Mouse (Mus musculus) brown adipose tissue, adult 24 weeks (tissue): ENCODE results near the gene Nhej1. TPM values are rescaled to one million over a fixed set of nuclear protein-coding genes. Genes with fewer than 3 reads are reported as not detected.

Experiments
- H3K27ac ChIP-seq: fragments of 200-500 bp; replicated peaks from 2 replicates; pipeline ENCODE4 v1.5.1; 2012; ENCODE audit warnings: low read depth, mild to moderate bottlenecking, low read length
- H3K4me1 ChIP-seq: fragments of 200-500 bp; 2 replicates; pipeline ENCODE4 v1.6.1; 2012; ENCODE audit warnings: low read length, mixed read lengths; ENCODE audit not compliant: control insufficient read depth, insufficient read depth, insufficient read length
- H3K4me3 ChIP-seq: fragments of 200-500 bp; 2 replicates; pipeline ENCODE4 v1.5.1; 2012; ENCODE audit warnings: low read depth, mild to moderate bottlenecking, low read length, moderate library complexity; ENCODE audit not compliant: insufficient read depth
- polyA plus RNA-seq: library from polyadenylated mRNA; stranded (reverse); fragments of >200 nt; gene quantifications from 2 replicates; pipeline ENCODE4 v1.2.4, GENCODE M21; 2012; ENCODE audit not compliant: missing spikeins, insufficient read depth, insufficient read length

The Nhej1 gene
- polyA plus RNA-seq, 1 experiment = 8.2 TPM

DNA sequence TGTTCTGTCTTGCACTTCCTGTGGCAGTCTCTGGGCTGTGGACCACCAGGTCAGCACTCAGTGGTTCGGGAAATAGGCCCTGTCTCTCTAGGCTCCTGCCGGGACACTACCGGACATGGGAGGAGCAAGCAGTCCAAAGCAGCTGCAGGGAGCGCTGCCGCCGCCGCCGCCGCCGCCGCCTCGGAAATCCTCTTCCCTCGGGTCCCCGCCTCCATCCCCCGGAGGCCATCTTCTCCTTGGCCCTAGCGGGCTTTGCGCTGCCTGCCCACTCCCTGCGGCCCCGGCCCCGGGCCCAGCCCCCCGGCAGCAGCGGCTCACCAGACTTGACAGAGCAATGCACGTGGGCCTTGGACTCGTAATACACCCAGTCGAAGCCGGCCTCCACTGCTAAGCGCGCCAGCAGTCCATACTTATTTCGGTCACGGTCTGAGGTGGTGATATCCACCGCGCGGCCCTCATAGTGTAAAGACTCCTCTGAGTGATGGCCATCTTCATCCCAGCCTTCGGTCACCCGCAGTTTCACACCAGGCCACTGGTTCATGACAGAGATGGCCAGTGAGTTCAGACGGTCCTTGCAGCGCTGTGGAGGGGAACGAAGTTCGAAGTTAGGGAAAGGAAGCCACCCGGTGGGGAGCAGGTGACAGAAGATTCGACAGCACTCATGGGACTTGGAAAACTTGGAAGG, 176.9 kb downstream of the Nhej1 start:
- peaks cover 10% of the 10 kb centered on the region for H3K4me1 ChIP-seq
- H3K4me3 ChIP-seq = peak overlapping the region; percentile 29
- no peak overlapping the region for H3K27ac ChIP-seq

DNA sequence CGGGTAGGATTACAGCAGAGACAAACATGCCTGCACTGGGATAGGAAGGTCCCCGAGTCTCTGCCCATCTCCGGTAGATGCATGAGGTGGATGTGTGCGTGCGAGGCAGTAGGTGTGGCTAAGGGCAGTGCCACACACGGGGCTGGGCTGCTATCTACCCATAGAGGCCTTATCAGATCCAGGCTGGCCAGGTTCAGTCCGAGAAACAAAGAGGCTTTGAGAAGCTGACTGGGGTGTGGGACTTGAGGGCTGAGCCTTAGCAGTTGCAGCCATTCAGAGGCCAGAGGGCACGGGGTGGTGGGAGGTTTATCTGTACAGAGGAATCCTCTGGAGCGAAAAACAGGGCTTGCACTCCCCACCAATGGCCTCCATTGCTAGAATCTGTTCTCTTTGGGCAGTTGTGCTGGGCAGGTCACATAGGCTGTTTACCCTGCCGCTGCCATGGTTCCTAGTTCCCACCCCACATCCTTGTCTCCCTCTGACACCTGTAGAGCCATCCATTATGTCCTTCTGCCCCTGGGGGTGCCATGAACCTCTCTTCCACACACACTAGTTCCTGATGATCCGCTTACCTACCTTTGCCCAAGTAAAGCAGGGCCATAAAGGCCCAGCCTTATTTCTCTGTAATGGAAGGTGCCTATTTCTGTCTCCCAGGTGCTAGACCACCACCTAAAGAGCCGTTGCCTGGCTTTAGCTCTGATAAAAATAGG, 183.2 kb downstream of the Nhej1 start:
- Histone ChIP-seq H3K27ac (no peak overlapping the region), H3K4me1 (no peaks in the 10 kb centered on the region), H3K4me3 (no peak overlapping the region)

DNA sequence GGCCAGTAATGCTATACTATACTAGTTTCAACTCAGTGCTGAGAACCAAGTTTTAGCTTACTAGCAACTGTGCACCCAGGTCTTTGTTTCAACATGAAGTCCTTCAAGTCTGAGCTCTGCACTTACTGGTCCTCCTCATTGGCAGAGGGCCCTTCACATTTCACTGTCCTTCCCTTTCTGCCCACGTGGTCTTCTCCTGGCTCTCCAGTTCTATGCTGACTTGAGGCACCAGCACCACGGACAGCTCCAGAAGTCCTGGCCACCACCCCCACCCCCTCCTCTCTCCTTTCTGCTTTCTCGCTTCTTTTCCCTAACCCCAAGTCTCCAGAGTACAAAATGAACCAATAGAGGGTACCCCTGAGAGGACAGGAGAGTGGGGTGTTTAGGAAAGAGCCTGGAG, 185.2 kb downstream of the Nhej1 start:
- no peaks in the 10 kb centered on the region for H3K4me1 ChIP-seq
- H3K4me3 ChIP-seq = no peak overlapping the region
- H3K27ac ChIP-seq = no peak overlapping the region

DNA sequence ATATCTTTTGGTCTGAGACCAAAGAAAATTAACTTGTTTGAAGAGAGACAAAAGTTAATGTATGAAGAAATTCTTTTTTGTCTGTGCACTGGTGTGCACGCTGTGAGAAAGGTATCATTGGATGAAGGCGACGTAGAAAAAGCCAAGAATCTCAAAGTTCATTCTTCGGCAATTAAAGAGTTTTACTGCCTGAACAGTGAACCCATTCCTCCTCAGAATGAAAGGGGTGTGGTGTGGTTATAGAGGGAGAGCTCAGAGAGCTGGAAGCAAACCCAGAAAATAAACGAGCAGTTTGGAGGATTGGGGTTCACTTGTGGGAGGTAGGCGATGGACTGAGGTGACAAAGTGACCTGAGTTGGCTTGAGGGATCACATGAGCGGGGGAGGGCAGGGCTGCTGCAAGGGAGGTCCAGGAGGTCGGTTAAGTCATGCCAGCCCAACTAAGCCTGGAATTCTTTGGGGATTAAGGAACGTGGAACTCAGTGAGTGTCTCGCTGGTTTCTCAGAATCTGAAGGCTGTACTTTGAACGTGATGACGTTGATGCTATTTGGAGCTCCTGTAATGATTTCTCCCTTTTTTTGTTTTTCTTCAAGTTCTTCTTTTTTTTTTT, 188.7 kb downstream of the Nhej1 start:
- Histone ChIP-seq H3K4me1 (no peaks in the 10 kb centered on the region), H3K4me3 (no peak overlapping the region), H3K27ac (no peak overlapping the region)

DNA sequence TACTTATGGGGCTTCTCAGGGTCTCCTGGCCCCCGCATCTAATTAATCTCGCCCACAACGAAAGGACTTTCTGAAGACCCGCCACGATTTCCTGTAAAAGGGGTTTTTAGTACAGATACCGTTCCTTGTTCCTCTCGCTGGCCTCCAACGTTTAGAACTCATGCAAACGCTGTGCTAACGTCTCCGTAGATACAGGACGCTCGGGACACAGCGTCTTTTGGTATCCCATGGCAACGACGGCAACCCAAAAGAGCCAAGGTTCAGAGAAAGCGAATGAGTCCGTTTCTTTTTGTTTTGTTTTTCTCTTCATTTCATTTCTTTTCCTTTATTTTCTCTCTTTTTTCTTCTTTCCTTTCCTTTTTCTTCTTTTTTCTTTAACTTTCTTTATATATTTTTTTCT, 189.6 kb downstream of the Nhej1 start, which contains the start of gene Cfap65:
Gene Cfap65 (minus strand): TSS at position 198 of the 400 bp plus-strand sequence.
- no peaks in the 10 kb centered on the region for H3K4me1 ChIP-seq
- no peak within 1 kb of the TSS for H3K27ac ChIP-seq
- no peak within 1 kb of the TSS for H3K4me3 ChIP-seq

DNA sequence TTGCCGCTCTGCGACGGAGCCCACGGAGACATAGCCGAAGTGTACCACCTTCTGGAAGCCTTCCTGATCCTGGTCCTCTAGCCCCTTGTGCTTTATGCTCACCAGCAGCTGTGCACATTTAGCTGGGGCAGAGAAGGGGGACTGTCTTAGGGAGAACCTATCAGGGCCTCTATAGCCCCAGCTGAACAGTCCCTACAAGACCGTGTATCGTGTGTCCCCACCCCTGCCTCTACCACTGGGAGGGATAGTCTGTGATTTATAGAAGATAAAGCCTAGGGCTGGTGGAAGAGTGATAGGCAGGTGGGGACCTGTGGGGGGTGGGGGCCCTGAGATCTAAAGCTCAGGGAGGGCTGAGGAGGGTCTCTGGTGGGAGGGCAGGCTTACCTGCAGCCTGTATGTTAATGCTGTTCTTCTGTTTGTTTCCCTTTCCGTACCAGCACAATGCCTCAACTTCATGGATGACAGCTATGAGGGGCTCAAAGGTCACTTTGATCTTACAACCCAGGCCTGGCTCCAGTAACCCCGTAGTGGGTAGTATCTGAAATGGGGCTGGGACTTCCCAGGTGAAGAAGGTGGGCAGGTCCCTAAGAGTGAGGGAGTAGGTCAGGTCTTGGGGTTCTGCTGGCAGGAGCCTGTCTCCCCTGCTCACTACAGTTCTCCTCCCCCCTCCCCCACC, 197.2 kb downstream of the Nhej1 start:
- Histone ChIP-seq H3K27ac (no peak overlapping the region), H3K4me3 (no peak overlapping the region), H3K4me1 (no peaks in the 10 kb centered on the region)

DNA sequence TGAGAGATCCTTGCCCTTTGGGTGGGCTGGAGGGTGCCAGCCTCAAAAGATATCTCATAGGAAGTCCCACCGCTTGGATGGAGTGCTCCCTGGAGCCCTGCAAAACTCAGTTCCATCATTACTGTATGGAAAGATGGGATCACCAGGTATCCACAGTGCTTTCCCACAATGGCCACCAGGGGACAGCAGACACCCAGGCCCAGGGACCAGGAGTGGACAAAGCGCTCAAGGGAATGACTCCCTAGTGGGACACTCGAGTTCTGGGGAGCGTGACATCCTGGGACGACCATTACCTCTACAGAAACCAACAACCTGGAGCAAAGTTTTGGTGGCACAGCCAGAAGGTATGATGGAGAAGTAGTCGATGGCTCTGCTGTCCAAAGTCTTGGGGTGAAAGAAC, 198.3 kb downstream of the Nhej1 start:
- no peaks in the 10 kb centered on the region for H3K4me1 ChIP-seq
- no peak overlapping the region for H3K27ac ChIP-seq
- no peak overlapping the region for H3K4me3 ChIP-seq

DNA sequence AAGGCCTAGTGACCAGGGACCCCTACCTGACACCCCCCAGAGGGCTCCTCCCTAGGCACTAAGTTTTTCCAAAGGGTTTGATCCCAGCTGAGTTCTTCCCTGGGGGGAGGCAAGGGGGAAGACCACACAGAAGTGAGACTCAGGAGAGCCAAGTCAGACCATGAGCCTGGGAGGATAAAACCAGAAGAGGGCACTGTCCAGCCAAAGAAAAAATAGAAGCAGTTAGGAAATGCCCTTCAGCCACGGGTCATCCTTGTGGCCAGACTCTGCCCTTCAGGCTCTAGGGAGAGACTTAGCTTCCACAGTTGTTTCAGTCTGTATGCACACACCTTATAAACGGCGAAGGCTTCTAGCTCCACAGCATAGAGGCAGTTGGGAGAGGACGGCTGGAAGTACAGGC, 200.5 kb downstream of the Nhej1 start:
- H3K4me1 ChIP-seq = no peaks in the 10 kb centered on the region
- H3K4me3 ChIP-seq = no peak overlapping the region
- H3K27ac ChIP-seq = no peak overlapping the region

Other genes starting within 250 kb of the Nhej1 start
- not detected in 2 replicates for gene Fev, start 239.8 kb downstream of the Nhej1 start, polyA plus RNA-seq
- gene Cryba2, start 232.1 kb downstream of the Nhej1 start, polyA plus RNA-seq = not detected in 2 replicates
- not detected in 2 replicates for gene Cfap65, start 189.6 kb downstream of the Nhej1 start, polyA plus RNA-seq
- gene Ihh, start 173.5 kb downstream of the Nhej1 start, polyA plus RNA-seq = not detected in 2 replicates
- not detected in 2 replicates for gene Slc23a3, start 8.7 kb upstream of the Nhej1 start, polyA plus RNA-seq
- 15.2 and 16.4 TPM in 2 replicates for gene Cnppd1, start 17.5 kb upstream of the Nhej1 start, polyA plus RNA-seq
- 30.7 and 39.4 TPM in 2 replicates for gene Retreg2, start 17.6 kb upstream of the Nhej1 start, polyA plus RNA-seq
- gene Zfand2b, start 43.4 kb upstream of the Nhej1 start, polyA plus RNA-seq = 15.2 and 21.5 TPM in 2 replicates
- gene Abcb6, start 55.2 kb upstream of the Nhej1 start, polyA plus RNA-seq = 17.8 and 28.8 TPM in 2 replicates
- gene Ankzf1, start 67.0 kb upstream of the Nhej1 start, polyA plus RNA-seq = 3.6 and 7.0 TPM in 2 replicates
- 13.6 and 21.0 TPM in 2 replicates for gene Atg9a, start 67.0 kb upstream of the Nhej1 start, polyA plus RNA-seq
- 5.3 and 6.3 TPM in 2 replicates for gene Glb1l, start 85.6 kb upstream of the Nhej1 start, polyA plus RNA-seq
- gene Stk16, start 85.6 kb upstream of the Nhej1 start, polyA plus RNA-seq = 44.0 and 60.2 TPM in 2 replicates
- gene Tuba4a, start 94.7 kb upstream of the Nhej1 start, polyA plus RNA-seq = 78.7 and 108 TPM in 2 replicates
- not detected in 2 replicates for gene A630095N17Rik, start 106.9 kb upstream of the Nhej1 start, polyA plus RNA-seq
- 39.6 and 65.4 TPM in 2 replicates for gene Dnajb2, start 111.2 kb upstream of the Nhej1 start, polyA plus RNA-seq
- not detected in 2 replicates for gene Ptprn, start 139.3 kb upstream of the Nhej1 start, polyA plus RNA-seq
- not detected in 2 replicates for gene Resp18, start 153.2 kb upstream of the Nhej1 start, polyA plus RNA-seq
- 72.6 and 86.4 TPM in 2 replicates for gene Dnpep, start 192.8 kb upstream of the Nhej1 start, polyA plus RNA-seq
- gene Des, start 235.1 kb upstream of the Nhej1 start, polyA plus RNA-seq = 68.8 and 75.5 TPM in 2 replicates